Mouse (Mus musculus): Measurements from ENCODE around the gene Tbl1xr1.

Tbl1xr1 gene

DNA sequence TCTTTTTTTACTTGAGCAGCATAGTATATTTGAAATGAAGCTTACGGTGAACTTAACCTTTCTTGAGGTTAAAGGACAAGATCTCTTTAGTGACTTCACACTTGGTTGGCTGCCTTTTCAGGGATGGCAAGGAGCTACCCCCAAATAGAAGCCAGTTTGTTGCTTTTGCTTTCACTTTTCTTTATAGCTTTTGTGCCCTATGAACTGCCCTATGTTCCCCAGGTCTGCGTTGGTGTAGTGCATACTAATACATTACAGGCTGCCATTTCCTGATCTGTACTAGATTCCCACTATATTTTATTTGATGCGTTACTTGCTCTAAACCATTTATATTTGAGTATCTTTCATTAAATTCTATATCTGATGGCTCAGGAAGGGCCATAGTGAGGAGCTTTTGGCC is 127.7 kb downstream of the Tbl1xr1 start:
- no peak for DNase-seq (ENCODE audit: low spot score in 2 of 2)

- no peak for DNase-seq (ENCODE audit: low spot score in 2 of 2)
These were observed 145.1 kb downstream of the Tbl1xr1 start for GRCm38 (mm10) chr3:22221557-22221956.

GRCm38 (mm10) chr3:22222351-22222750 is 145.9 kb downstream of the Tbl1xr1 start:
- DNase-seq (ENCODE audit: low spot score in 2 of 2), result no peak

- DNase-seq (ENCODE audit: low spot score in 2 of 2), result no peak
These were observed 146.6 kb downstream of the Tbl1xr1 start for GRCm38 (mm10) chr3:22223023-22223422.

DNA sequence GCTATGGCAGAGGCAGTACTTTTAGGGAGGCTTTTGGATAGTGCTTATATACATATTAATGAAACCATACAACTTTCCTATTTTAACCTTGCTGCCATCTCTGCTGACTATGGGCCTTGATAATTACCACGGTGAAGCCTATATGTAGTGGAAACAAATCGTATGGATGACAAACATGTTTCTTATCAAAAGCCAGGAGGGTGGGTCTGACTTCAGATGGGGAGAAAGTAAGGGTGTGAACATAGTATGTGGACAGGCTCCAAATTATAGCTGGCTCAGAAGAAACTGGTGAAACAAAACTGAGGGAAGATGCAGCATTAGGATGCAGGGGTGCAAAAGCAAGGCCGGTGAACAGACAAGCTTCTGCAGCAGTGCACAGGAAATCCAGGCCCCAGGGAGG is 151.6 kb downstream of the Tbl1xr1 start:
- DNase-seq (ENCODE audit: low spot score in 2 of 2), result no peak

DNA sequence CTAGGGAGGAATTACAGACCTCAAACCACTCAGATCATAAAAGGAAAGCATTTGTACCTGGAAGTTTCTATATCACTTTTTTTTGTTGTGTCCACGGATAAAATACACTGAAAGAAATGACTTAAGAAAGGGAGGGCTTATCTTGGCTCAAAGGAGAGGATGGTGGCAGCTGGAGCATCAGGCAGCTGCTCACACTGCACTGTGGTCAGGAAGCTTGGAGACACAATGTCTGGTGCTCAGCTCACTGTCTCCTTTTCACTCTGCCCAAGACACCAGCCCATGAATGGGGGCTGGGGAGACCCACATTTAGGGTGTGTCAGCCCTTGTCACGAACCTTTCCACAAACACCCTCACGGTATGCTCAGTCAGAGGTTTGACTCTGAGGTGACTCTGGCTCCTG is 154.2 kb downstream of the Tbl1xr1 start:
- DNase-seq (ENCODE audit: low spot score in 2 of 2), result no peak

DNA sequence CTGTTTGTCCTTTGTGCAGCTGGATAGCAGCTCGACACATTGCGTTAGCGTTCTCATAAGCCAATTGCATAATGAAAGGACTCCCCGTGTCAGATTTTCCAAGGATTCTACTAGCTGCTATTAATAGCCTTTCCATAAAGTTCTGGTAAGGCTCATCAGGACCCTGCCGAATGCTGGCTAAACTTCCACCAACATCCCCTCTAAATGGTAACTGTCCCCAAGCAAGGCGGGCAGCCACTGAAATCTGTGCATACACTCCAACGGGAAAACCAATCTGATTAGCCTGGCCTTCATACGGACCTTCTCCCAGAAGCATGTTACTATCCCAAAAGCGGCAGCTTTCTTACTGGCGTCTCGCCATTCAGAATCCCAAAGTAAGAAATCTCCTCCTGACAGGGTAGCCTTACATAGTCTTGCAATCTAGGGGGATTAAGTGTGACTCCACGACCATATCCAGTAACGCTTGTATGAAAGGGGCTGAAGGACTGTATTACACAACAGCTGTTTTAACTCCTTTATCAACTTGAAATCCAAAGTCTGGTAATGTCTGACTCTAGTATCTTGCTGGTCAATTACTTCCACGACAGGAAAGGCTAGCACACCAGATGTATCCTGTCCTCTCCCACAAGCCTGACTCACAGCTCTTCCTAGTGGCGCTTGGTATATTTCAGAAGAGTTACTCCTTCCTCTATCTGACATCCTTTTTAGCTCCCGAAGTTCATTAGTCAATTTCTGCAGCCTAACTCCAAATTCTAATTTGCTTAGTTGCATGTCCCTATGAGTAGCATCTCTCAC is 161.9 kb downstream of the Tbl1xr1 start:
- no peak for DNase-seq (ENCODE audit: low spot score in 2 of 2)

Measured in right cerebral cortex, postnatal 10 days (tissue).